Mouse (Mus musculus): ENCODE results near the gene Dlx1.

The Dlx1 gene

GRCm38 (mm10) chr2:71546640-71547071 is 18.7 kb downstream of the Dlx1 start, which contains the start of gene Dlx2:
Gene Dlx2 (minus strand): TSS chr2:71546754.
- DNase-seq (ENCODE audit: low spot score) = no peak

- no peak for DNase-seq (ENCODE audit: low spot score)
Measured at GRCm38 (mm10) chr2:71547829-71548228, 19.9 kb downstream of the Dlx1 start.

- no peak for DNase-seq (ENCODE audit: low spot score)
Measured at GRCm38 (mm10) chr2:71550330-71550729, 22.4 kb downstream of the Dlx1 start.

- DNase-seq (ENCODE audit: low spot score) = no peak
Measured at GRCm38 (mm10) chr2:71551704-71552103, 23.8 kb downstream of the Dlx1 start.

- DNase-seq (ENCODE audit: low spot score) = no peak
Measured at GRCm38 (mm10) chr2:71556071-71556470, 28.2 kb downstream of the Dlx1 start.

- no peak for DNase-seq (ENCODE audit: low spot score)
Measured at GRCm38 (mm10) chr2:71566466-71566865, 38.6 kb downstream of the Dlx1 start.

GRCm38 (mm10) chr2:71573736-71574135 is 45.8 kb downstream of the Dlx1 start:
- no peak for DNase-seq (ENCODE audit: low spot score)

- no peak for DNase-seq (ENCODE audit: low spot score)
Measured at GRCm38 (mm10) chr2:71577059-71577458, 49.1 kb downstream of the Dlx1 start.

GRCm38 (mm10) chr2:71580632-71581466 is 52.9 kb downstream of the Dlx1 start:
- peak; percentile 25 for DNase-seq (ENCODE audit: low spot score)

- DNase-seq (ENCODE audit: low spot score) = no peak
Measured at GRCm38 (mm10) chr2:71581488-71581887, 53.6 kb downstream of the Dlx1 start.
